Mouse (Mus musculus): ENCODE results near the gene Gas7.

- TF ChIP-seq ZC3H11A (IDR thresholded peaks at IDR 0.05; ENCODE audit: borderline replicate concordance, low read depth, low read length), result no peak
- no peak for TF ChIP-seq ZNF384 (IDR thresholded peaks at IDR 0.05; ENCODE audit: low read depth, low read length)
- no peak for TF ChIP-seq MAFK (IDR thresholded peaks at IDR 0.05; ENCODE audit: insufficient read depth, low read depth, low read length)
Observed at GRCm38 (mm10) chr11:67538557-67538956, 83.3 kb downstream of the Gas7 start.

All from ES-E14 (cell line).